ENCODE assay signal across 14 mouse cellular contexts in genomic region chrX:69867601-69868000, GRCm38 (mm10).
"Had no signal": no experiment of that assay in that cellular context is flagged by ENCODE, and none has a peak within 500 bp of the region (broad histone marks: within the 10 kb centered on the region; RNA-seq: fewer than 3 reads in every experiment).

No protein-coding gene starts in this region.

- H3K9ac ChIP-seq: limb, embryonic 12.5 days; liver, embryonic 14.5 days; midbrain, embryonic 12.5 days; neural tube, embryonic 15.5 days; stomach, embryonic 15.5 days had no signal

- H3K4me2 ChIP-seq: limb, embryonic 12.5 days; midbrain, embryonic 12.5 days; neural tube, embryonic 15.5 days; stomach, embryonic 15.5 days had no signal

- H3K4me1 ChIP-seq: limb, embryonic 12.5 days; midbrain, embryonic 12.5 days; neural tube, embryonic 15.5 days; stomach, embryonic 15.5 days had no signal

- H3K9me3 ChIP-seq: limb, embryonic 12.5 days; midbrain, embryonic 12.5 days; neural tube, embryonic 15.5 days; stomach, embryonic 15.5 days had no signal

- DNase-seq: kidney, adult 8-10 months; kidney, postnatal 25 days; liver; lung, adult 18-20 months; right cerebral cortex, postnatal 4 days; thymus, adult 2 months; thymus, postnatal 25 days had no signal

- H3K27me3 ChIP-seq: limb, embryonic 12.5 days; midbrain, embryonic 12.5 days; neural tube, embryonic 15.5 days; stomach, embryonic 15.5 days had no signal

- H3K36me3 ChIP-seq: limb, embryonic 12.5 days; midbrain, embryonic 12.5 days; neural tube, embryonic 15.5 days; stomach, embryonic 15.5 days had no signal

- H3K4me3 ChIP-seq: left cerebral cortex, adult 2 months; limb, embryonic 12.5 days; midbrain, embryonic 12.5 days; myocyte; neural tube, embryonic 15.5 days; stomach, embryonic 15.5 days had no signal

- H3K27ac ChIP-seq: left cerebral cortex, adult 2 months; limb, embryonic 12.5 days; liver, embryonic 14.5 days; midbrain, embryonic 12.5 days; neural tube, embryonic 15.5 days; stomach, embryonic 15.5 days had no signal
